Mouse (Mus musculus): ENCODE results near the gene Prkcz. TPM values are rescaled to one million over a fixed set of nuclear protein-coding genes. Genes with fewer than 3 reads are reported as not detected.
A peak's percentile ranks its signal among the peaks of the same experiment; 100 is the strongest.

Prkcz gene
- total RNA-seq, 2 experiments from 2014 or later = 1.7 to 2.3 TPM

- peak; percentile 28 to 58 for DNase-seq
Measured at GRCm38 (mm10) chr4:155320281-155321244, 40.6 kb downstream of the Prkcz start.

GRCm38 (mm10) chr4:155318266-155318665, 42.9 kb downstream of the Prkcz start:
- no peak for DNase-seq
- intact Hi-C loops (cut with DNase I) = no loop called here

More at GRCm38 (mm10) chr4:155320281-155321244, 40.6 kb downstream of the Prkcz start:
- intact Hi-C loops (cut with DNase I) = loop anchor here (5.0 kb wide), 1 partner anchor 87 kb away; the partner anchor contains the start of gene Cfap74

- no peak for DNase-seq
- intact Hi-C loops (cut with DNase I) = no loop called here
Measured at GRCm38 (mm10) chr4:155315031-155315430, 46.1 kb downstream of the Prkcz start.

GRCm38 (mm10) chr4:155308679-155309078, 52.5 kb downstream of the Prkcz start:
- no peak for DNase-seq
- intact Hi-C loops (cut with DNase I) = loop anchor here (1.0 to 5.0 kb wide), 3 partner anchors 40 to 213 kb away; no protein-coding TSS in a partner anchor

GRCm38 (mm10) chr4:155308068-155308467, 53.1 kb downstream of the Prkcz start:
- peak; percentile 90 to 93 for DNase-seq
- intact Hi-C loops (cut with DNase I) = loop anchor here (1.0 to 5.0 kb wide), 3 partner anchors 40 to 213 kb away; no protein-coding TSS in a partner anchor

- DNase-seq = no peak
- intact Hi-C loops (cut with DNase I) = loop anchor here (5.0 kb wide), 1 partner anchor 55 kb away; no protein-coding TSS in a partner anchor
Measured at GRCm38 (mm10) chr4:155307591-155307990, 53.6 kb downstream of the Prkcz start.

- DNase-seq = no peak
- intact Hi-C loops (cut with DNase I) = loop anchor here (5.0 kb wide), 1 partner anchor 54 kb away; no protein-coding TSS in a partner anchor
Measured at GRCm38 (mm10) chr4:155306356-155307242, 54.6 kb downstream of the Prkcz start.

GRCm38 (mm10) chr4:155305531-155306031, 55.6 kb downstream of the Prkcz start:
- DNase-seq = no peak
- intact Hi-C loops (cut with DNase I) = loop anchor here (5.0 kb wide), 1 partner anchor 53 kb away; no protein-coding TSS in a partner anchor

GRCm38 (mm10) chr4:155304508-155305096, 56.6 kb downstream of the Prkcz start:
- intact Hi-C loops (cut with DNase I) = loop anchor here (5.0 kb wide), 1 partner anchor 52 kb away; no protein-coding TSS in a partner anchor
- no peak for DNase-seq

- intact Hi-C loops (cut with DNase I) = no loop called here
- DNase-seq = no peak
Measured at GRCm38 (mm10) chr4:155301965-155302364, 59.2 kb downstream of the Prkcz start.

- DNase-seq = no peak
- intact Hi-C loops (cut with DNase I) = no loop called here
Measured at GRCm38 (mm10) chr4:155301098-155301447, 60.1 kb downstream of the Prkcz start.

GRCm38 (mm10) chr4:155300421-155301097, 60.6 kb downstream of the Prkcz start:
- no peak for DNase-seq
- intact Hi-C loops (cut with DNase I) = no loop called here

GRCm38 (mm10) chr4:155298826-155299225, 62.3 kb downstream of the Prkcz start:
- DNase-seq = no peak
- intact Hi-C loops (cut with DNase I) = no loop called here

GRCm38 (mm10) chr4:155297057-155297456, 64.1 kb downstream of the Prkcz start:
- intact Hi-C loops (cut with DNase I) = no loop called here
- DNase-seq = peak in 1 of 2 experiments; percentile 34

GRCm38 (mm10) chr4:155295996-155296395, 65.2 kb downstream of the Prkcz start:
- no peak for DNase-seq
- intact Hi-C loops (cut with DNase I) = no loop called here

- intact Hi-C loops (cut with DNase I) = no loop called here
- no peak for DNase-seq
Measured at GRCm38 (mm10) chr4:155295026-155295590, 66.1 kb downstream of the Prkcz start.

GRCm38 (mm10) chr4:155294381-155294780, 66.8 kb downstream of the Prkcz start:
- DNase-seq = no peak
- intact Hi-C loops (cut with DNase I) = no loop called here

- intact Hi-C loops (cut with DNase I) = no loop called here
Measured at GRCm38 (mm10) chr4:155292863-155293262, 68.3 kb downstream of the Prkcz start.

GRCm38 (mm10) chr4:155290045-155290444, 71.1 kb downstream of the Prkcz start:
- DNase-seq = no peak
- intact Hi-C loops (cut with DNase I) = no loop called here

More at GRCm38 (mm10) chr4:155292863-155293262, 68.3 kb downstream of the Prkcz start:
- no peak for DNase-seq

Measured in heart, postnatal 10 days (tissue).